Mouse (Mus musculus) ES-Bruce4 (cell line): ENCODE results near the gene Flt3l.

ENCODE experiments used
- CTCF ChIP-seq: IDR thresholded peaks from one replicate; pipeline ENCODE4 v1.8.1; 2011; ENCODE audit warnings: low read depth, low read length
- EP300 ChIP-seq: IDR thresholded peaks from 2 replicates; pipeline ENCODE4 v1.6.1; 2011; ENCODE audit warnings: low read depth, low read length; ENCODE audit not compliant: insufficient read depth
- POLR2A ChIP-seq: IDR thresholded peaks from one replicate; pipeline ENCODE4 v1.8.1; 2011; ENCODE audit warnings: low read length; ENCODE audit not compliant: insufficient read depth

DNA sequence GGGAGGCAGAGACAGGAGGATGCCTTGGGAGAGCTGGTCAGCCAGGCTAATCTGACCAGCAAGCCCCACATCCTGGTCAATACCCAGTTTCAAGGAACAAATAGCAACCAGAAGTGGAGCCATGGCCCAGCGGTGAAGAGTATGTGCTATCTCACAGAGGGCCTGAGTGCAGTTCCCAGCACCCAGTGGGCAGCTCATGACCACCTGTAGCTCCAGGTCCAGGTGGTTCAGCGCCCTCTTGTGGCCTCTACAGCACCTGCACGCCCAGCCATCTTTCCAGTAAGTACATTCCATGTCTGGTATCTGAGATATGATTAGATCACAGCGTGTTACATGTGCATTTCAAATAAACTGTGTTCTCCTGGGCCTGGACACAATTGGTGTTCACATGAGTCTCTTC lies 50.1 kb downstream of the Flt3l start:
- peak; percentile 87 for TF ChIP-seq CTCF
- no peak for TF ChIP-seq EP300
- no peak for TF ChIP-seq POLR2A
